ENCODE assay signal across 8 mouse cellular contexts in the genomic region with DNA sequence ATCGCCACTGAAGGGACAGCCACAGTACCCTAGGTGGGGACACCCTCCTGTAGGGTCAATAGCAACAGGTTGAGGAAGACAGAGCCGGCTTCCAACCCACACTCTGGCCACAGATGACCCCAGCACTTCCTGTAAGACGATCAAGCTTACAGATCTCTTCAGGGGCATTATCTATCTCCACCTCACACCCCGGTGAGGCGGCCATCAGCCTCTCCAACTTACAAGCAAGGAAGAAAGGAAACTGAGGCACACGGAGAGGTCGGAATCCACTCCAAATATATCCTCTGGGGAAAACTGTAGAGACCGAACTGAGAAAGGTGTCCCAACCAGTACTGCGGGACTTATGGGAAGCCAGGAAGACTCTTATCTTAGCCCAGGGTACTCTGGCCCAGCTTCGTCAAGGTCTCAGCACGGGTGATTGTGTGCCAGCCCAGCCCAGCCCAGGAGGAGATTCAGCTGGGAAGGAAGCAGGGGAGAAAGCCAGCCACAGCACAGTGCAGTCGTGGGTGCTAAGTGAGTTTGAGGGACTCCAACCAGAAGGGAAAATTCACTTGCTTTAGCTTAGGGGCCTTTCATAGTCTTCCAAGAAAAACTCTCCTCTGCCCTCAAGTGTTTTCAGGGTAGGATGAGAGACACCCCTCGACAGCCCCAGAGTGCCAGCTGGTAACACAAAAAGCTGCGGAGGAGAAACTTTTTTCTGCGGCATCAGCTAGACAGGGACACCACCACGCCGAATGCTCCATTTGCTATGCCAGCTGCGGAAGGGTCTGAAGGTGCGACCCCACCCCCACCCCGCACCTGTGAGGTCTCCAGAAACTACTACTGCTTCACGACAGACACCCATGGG. TPM values are rescaled to one million over a fixed set of nuclear protein-coding genes. Genes with fewer than 3 reads are reported as not detected.
A peak's percentile ranks its signal among the peaks of the same experiment; 100 is the strongest.
DNase-seq lines count a peak whose midpoint lies in the region; ATAC-seq and TF ChIP-seq lines count a peak whose summit lies in the region.

No protein-coding gene starts in this region.

- DNase-seq in heart, postnatal 25 days (ENCODE audit: low spot score): no peak
- no peak for DNase-seq in G1E (ENCODE audit: low spot score)
- no peak for DNase-seq in layer of hippocampus, postnatal 14 days (ENCODE audit: low spot score in 2 of 2)
- no peak for DNase-seq in left cerebral cortex, adult 18-20 months (ENCODE audit: low spot score in 2 of 2)
- no peak for DNase-seq in urinary bladder, postnatal 14 days (ENCODE audit: low spot score)

- H3K27ac ChIP-seq in heart, embryonic 16.5 days (ENCODE audit: low read length): no peak overlapping the region
- no peak overlapping the region for H3K27ac ChIP-seq in forebrain, embryonic 12.5 days
- H3K27ac ChIP-seq in liver, embryonic 16.5 days (ENCODE audit: low read length): peak overlapping the region; percentile 30; the same call in 1 of the 2 replicates

- H3K9ac ChIP-seq in heart, embryonic 16.5 days (ENCODE audit: low read length): peak overlapping the region; percentile 88
- peak overlapping the region; percentile 92 for H3K9ac ChIP-seq in forebrain, embryonic 12.5 days
- peak overlapping the region; percentile 18; the same call in 1 of the 2 replicates for H3K9ac ChIP-seq in liver, embryonic 16.5 days (ENCODE audit: low read depth, low read length)

- ATAC-seq in heart, embryonic 16.5 days (replicated peaks; ENCODE audit: extremely low read depth, insufficient read depth, low FRiP score): no peak
- no peak for ATAC-seq in G1E (ENCODE audit: extremely low read depth, insufficient number of reproducible peaks, low FRiP score, poor library complexity, severe bottlenecking)
- no peak for ATAC-seq in forebrain, embryonic 12.5 days (ENCODE audit: low FRiP score)
- ATAC-seq in liver, embryonic 16.5 days (ENCODE audit: low read depth): no peak

- 0 out of 2 replicates have a peak, but pooled peaks cover 4% of the 10 kb centered on the region for H3K27me3 ChIP-seq in heart, embryonic 16.5 days (ENCODE audit: control insufficient read depth, insufficient read depth, low read length)
- no peaks in the 10 kb centered on the region for H3K27me3 ChIP-seq in G1E (ENCODE audit: insufficient read depth, low read length)
- H3K27me3 ChIP-seq in forebrain, embryonic 12.5 days: no peaks in the 10 kb centered on the region
- peaks cover 57% of the 10 kb centered on the region for H3K27me3 ChIP-seq in liver, embryonic 16.5 days (ENCODE audit: control insufficient read depth, insufficient read depth, low read depth, low read length)

- intact Hi-C loops in heart, postnatal 25 days (cut with DNase I): loop anchor here (5.0 kb wide), 1 partner anchor 36 kb away; no protein-coding TSS in a partner anchor

- peak overlapping the region; percentile 98 for H3K4me2 ChIP-seq in heart, embryonic 16.5 days (ENCODE audit: low read depth, low read length)
- H3K4me2 ChIP-seq in forebrain, embryonic 12.5 days: peak overlapping the region; percentile 98
- peak overlapping the region; percentile 87 for H3K4me2 ChIP-seq in liver, embryonic 16.5 days (ENCODE audit: low read depth, low read length)

- peaks cover 52% of the 10 kb centered on the region for H3K4me1 ChIP-seq in heart, embryonic 16.5 days (ENCODE audit: control insufficient read depth, insufficient read depth, low read length)
- no peaks in the 10 kb centered on the region for H3K4me1 ChIP-seq in G1E (ENCODE audit: insufficient read depth, low read depth, low read length)
- H3K4me1 ChIP-seq in forebrain, embryonic 12.5 days: peaks cover 82% of the 10 kb centered on the region
- H3K4me1 ChIP-seq in liver, embryonic 16.5 days (ENCODE audit: control insufficient read depth, low read depth, low read length): peaks cover 14% of the 10 kb centered on the region

- H3K36me3 ChIP-seq in heart, embryonic 16.5 days (ENCODE audit: control insufficient read depth, insufficient read depth): no peaks in the 10 kb centered on the region
- no peaks in the 10 kb centered on the region for H3K36me3 ChIP-seq in G1E (replicated peaks)
- peaks cover 4% of the 10 kb centered on the region for H3K36me3 ChIP-seq in forebrain, embryonic 12.5 days (replicated peaks)
- no peaks in the 10 kb centered on the region for H3K36me3 ChIP-seq in liver, embryonic 16.5 days (ENCODE audit: control insufficient read depth, insufficient read depth)

- peak overlapping the region; percentile 81 for H3K4me3 ChIP-seq in heart, embryonic 16.5 days (ENCODE audit: low read length)
- H3K4me3 ChIP-seq in G1E (ENCODE audit: low read depth, low read length): peak overlapping the region; percentile 18; the same call in 1 of the 2 replicates
- H3K4me3 ChIP-seq in forebrain, embryonic 12.5 days (replicated peaks): peak overlapping the region; percentile 82
- peak overlapping the region; percentile 68 for H3K4me3 ChIP-seq in liver, embryonic 16.5 days (ENCODE audit: low read depth, low read length)

- TF ChIP-seq CTCF in G1E (IDR thresholded peaks at IDR 0.05; ENCODE audit: low read depth, low read length): no peak

- WGBS in heart, embryonic 16.5 days: 5% methylated on average over 21 of the region's 21 CpGs
- WGBS in forebrain, embryonic 12.5 days: 4% methylated on average over 21 of the region's 21 CpGs
- 2% methylated on average over 21 of the region's 21 CpGs for WGBS in liver, embryonic 16.5 days (ENCODE audit: insufficient replicate concordance)

- H3K9me3 ChIP-seq in heart, embryonic 16.5 days (replicated peaks; ENCODE audit: control insufficient read depth, low read length): no peaks in the 10 kb centered on the region
- H3K9me3 ChIP-seq in G1E (replicated peaks): peaks cover 96% of the 10 kb centered on the region
- H3K9me3 ChIP-seq in forebrain, embryonic 12.5 days: no peaks in the 10 kb centered on the region
- no peaks in the 10 kb centered on the region for H3K9me3 ChIP-seq in liver, embryonic 16.5 days (replicated peaks; ENCODE audit: control insufficient read depth, low read length)

RNA-seq across cellular contexts. Expression of gene Ccdc85c, which starts 1.5 kb away (rescaled TPM):
- 4.2 and 4.6 TPM in 2 replicates for polyA plus RNA-seq in heart, embryonic 16.5 days (2015; fragmentation: Nextera tagmentation; extraction: Ambion mirVana)
- total RNA-seq in heart, postnatal 25 days (2021): 10 to 100 TPM; 36.4 to 40.9 TPM
- total RNA-seq in G1E (2014; fragmentation: Nextera tagmentation) (not detected in 2 replicates), G1E (2017) (0.05 TPM in 1 of 2 replicates, not detected in the other)
- not detected in 2 replicates for polyA plus RNA-seq in G1E (2012)
- polyA plus RNA-seq in forebrain, embryonic 12.5 days (2016; fragmentation: Nextera tagmentation; extraction: Ambion mirVana): 10.7 and 14.7 TPM in 2 replicates
- 1.2 and 1.3 TPM in 2 replicates for polyA plus RNA-seq in liver, embryonic 16.5 days (2015; fragmentation: Nextera tagmentation; extraction: Ambion mirVana)
- total RNA-seq in layer of hippocampus, postnatal 14 days (2021): 10 to 100 TPM; 55.9 to 57.4 TPM
- 10 to 100 TPM; 75.6 to 77.6 TPM for total RNA-seq in left cerebral cortex, adult 18-20 months (2021)

RNA-seq across cellular contexts. Expression of gene Hhipl1, which starts 32.4 kb away (rescaled TPM):
- 0.84 and 0.95 TPM in 2 replicates for polyA plus RNA-seq in heart, embryonic 16.5 days (2015; fragmentation: Nextera tagmentation; extraction: Ambion mirVana)
- total RNA-seq in heart, postnatal 25 days (2021): 1 to 10 TPM in 1 of 2 experiments, under 1 TPM in 1; 0.95 to 1.7 TPM
- total RNA-seq in G1E (2014; fragmentation: Nextera tagmentation): not detected in 2 replicates
- 0.05 and 0.06 TPM in 2 replicates for total RNA-seq in G1E (2017)
- polyA plus RNA-seq in G1E (2012): not detected in 2 replicates
- 3.3 and 3.5 TPM in 2 replicates for polyA plus RNA-seq in forebrain, embryonic 12.5 days (2016; fragmentation: Nextera tagmentation; extraction: Ambion mirVana)
- polyA plus RNA-seq in liver, embryonic 16.5 days (2015; fragmentation: Nextera tagmentation; extraction: Ambion mirVana): 0.05 TPM in 1 of 2 replicates, not detected in the other
- total RNA-seq in layer of hippocampus, postnatal 14 days (2021): 1 to 10 TPM; 4.1 to 5.2 TPM
- 1 to 10 TPM; 7.9 to 9.0 TPM for total RNA-seq in left cerebral cortex, adult 18-20 months (2021)

Comparison
In these comparisons a context has a peak if more than half of its experiments do, and no peak if none do; other contexts are left out.
1. H3K4me3 ChIP-seq: peak in every context shown above with its lines; median percentile 82 in forebrain, embryonic 12.5 days; 81 in heart, embryonic 16.5 days; 68 in liver, embryonic 16.5 days; 18 in G1E.
2. H3K9ac ChIP-seq: peak in every context shown above with its lines; median percentile 92 in forebrain, embryonic 12.5 days; 88 in heart, embryonic 16.5 days; 18 in liver, embryonic 16.5 days.
3. RNA of gene Ccdc85c, which starts 1.5 kb away (total RNA-seq): 75.6 to 77.6 TPM in left cerebral cortex, adult 18-20 months, 55.9 to 57.4 TPM in layer of hippocampus, postnatal 14 days and 36.4 to 40.9 TPM in heart, postnatal 25 days; 0.05 TPM in G1E; every median in the first group is over 10 times any median in the second.
4. Peak in every context shown above with its lines, with median percentiles within 50 percentile points of each other: H3K4me2 ChIP-seq.